Mouse (Mus musculus): ENCODE measurements at regions not wholly inside any gene's neighbourhood (a gene's known extent, or its start where the extent isn't known, plus 50 kb on each side); places are given as distances from the start of the nearest gene placed in this dataset.
A peak's percentile ranks its signal among the peaks of the same experiment; 100 is the strongest.

- DNase-seq, result peak in 1 of 2 experiments; percentile 22
These were observed 198.3 kb upstream of the Etaa1 start for GRCm38 (mm10) chr11:18151788-18152563.

DNA sequence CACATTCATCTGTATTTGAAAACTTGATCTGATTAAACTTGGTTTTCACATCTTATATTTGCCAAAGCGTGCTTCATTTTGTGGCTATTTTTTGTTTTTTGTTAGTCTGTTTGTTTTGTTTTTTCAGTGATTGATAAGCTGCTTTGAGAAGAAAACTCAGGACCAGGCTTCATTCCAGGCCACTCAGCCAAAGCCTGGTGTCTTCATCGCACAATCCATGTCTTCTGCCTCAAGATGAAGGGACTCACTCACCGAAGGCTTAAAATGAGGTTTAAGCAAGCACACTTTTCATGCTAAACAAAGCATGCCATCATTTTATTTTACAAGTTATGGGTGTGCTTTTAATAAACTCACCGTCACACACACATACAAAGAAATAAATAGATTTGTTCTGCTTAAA, 197.7 kb upstream of the Etaa1 start:
- DNase-seq, result no peak

- DNase-seq, result no peak
These were observed 173.8 kb upstream of the Etaa1 start for GRCm38 (mm10) chr11:18127488-18127887.

GRCm38 (mm10) chr11:18123031-18123430, 169.4 kb upstream of the Etaa1 start:
- no peak for DNase-seq

DNA sequence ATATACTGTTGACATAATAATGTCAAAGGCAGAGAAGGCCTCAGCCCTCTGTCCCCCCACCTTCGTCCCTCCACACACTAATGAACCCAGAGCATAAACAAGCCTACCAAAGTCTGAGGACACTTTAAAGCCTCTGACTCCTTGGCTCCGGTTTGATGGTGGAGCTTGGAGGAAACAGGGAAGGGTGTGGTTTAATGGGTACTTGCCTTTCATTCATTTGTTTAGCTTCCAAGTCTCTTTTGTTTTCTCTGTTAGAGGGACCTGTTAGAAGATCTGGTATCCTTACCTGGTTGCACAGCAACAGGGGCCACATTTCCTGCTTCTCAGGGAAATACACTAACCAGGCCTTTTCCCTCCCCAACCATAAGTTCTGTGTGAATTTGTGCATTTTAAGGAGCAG, 168.9 kb upstream of the Etaa1 start:
- no peak for DNase-seq

- DNase-seq, result peak; percentile 7 to 14
These were observed 162.2 kb upstream of the Etaa1 start for GRCm38 (mm10) chr11:18115693-18116450.

DNA sequence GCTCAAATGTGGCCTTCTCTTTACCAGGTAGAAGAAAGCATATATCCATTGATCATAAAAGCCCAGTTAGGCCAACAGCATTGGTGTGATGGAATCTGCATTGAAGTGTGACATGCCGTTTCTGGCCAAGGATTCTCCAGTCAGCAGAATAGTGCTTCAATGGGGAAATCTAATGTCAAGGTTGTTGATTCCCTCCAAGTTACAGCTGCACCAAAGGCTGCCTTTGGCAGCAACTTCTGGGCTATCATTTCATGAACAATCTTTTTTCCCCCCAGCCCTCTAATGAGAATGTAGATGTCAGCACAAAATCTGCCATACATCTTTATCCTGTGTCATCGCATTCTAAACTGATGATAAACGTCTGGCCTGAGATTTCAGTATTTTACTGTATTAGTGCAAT, 149.2 kb upstream of the Etaa1 start:
- DNase-seq, result no peak

- no peak for DNase-seq
These were observed 122.3 kb upstream of the Etaa1 start for GRCm38 (mm10) chr11:18075840-18076435.

DNA sequence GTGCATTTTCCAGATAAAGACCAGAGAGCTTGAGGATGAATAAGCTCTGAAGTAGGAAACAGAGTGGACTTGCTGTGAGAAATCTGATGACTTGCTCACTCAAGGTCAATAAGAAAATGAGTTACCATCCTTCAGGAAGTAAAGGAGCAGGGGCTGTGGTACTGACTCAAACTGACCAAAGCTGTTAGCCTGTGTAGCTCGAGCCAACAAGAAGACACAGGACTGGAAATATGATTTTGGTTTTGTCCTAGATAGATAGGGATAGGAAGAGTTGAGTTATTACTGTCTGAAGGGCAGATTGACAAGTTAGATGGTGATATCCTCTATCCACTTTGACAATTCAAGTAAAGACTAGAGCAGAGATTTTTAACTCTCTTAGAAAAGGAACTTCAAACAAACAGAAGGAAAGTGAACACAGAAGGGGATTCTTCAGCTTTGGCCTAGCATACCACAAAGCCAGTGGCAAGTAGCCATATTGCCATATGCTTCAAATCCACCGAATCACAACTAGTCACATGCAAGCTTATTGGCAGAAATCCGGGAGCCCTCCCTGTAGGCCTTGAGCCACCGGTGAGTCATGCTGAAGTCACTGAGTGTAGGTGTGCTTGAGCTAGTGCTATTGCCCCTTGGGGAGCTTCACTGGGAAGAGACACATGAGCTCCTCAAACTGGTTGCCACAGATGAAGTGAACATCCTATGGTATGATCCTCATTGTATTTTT, 117.1 kb upstream of the Etaa1 start:
- peak; percentile 19 to 22 for DNase-seq

GRCm38 (mm10) chr11:18070032-18070374, 116.3 kb upstream of the Etaa1 start:
- no peak for DNase-seq

DNA sequence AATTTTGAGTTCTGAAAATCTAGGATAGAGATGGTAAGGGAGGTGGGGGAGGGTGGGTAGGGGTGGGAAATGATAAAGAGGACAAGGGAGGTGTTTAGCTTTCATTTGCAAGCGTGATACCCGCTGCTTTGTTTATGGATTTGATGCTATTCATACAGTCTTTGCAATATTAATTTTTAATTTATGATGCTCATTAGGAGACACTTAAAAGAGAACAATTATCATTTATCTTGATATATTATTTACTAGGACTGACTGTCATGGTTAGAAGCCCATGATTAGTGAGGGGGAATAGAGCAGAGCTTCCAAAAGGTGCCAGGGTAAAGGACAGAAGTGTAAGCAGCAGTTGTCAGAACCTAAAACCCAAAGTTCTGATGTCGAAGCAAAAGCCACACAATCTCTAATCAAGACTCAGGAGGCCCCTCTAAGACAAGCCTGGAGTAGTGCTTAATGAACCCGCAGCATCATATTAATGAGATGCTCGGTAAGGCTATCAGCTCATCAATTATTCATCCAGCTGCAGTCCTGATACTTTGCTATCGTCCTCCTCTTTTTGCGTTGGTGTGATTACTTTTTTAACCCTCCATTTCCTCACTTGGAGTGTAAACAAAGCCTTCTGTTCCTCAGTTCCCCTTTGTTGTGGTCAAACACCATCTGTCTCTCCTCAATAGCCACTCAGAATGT, 115.8 kb upstream of the Etaa1 start:
- DNase-seq, result no peak

- no peak for DNase-seq
These were observed 114.4 kb upstream of the Etaa1 start for GRCm38 (mm10) chr11:18068085-18068484.

- DNase-seq, result no peak
These were observed 114.0 kb upstream of the Etaa1 start for GRCm38 (mm10) chr11:18067676-18068075.

- DNase-seq, result no peak
These were observed 87.9 kb upstream of the Etaa1 start for GRCm38 (mm10) chr11:18041589-18041988.

GRCm38 (mm10) chr11:18031049-18031448, 77.4 kb upstream of the Etaa1 start:
- no peak for DNase-seq

GRCm38 (mm10) chr11:18022065-18022464, 68.4 kb upstream of the Etaa1 start:
- no peak for DNase-seq

DNA sequence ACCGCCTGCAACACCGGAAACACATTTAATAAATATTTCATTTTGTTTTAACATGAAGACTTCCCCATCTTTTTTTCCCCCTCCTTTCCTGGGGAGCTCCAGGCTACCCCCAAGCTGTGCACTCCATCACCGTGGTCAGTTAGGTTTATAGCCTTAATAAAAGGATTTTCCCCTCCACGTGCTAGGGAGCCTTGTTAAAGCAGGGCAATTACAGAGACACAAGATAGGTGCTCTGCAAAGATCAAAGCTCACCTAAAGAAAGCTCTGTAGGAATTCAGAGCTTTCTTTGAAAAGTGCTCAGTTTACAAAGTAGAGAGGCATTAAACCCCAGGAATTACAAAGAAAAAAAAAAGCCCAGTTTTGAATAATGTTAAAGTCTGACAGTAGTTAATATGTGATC, 61.6 kb upstream of the Etaa1 start:
- DNase-seq, result no peak

GRCm38 (mm10) chr11:18014610-18015009, 60.9 kb upstream of the Etaa1 start:
- no peak for DNase-seq

DNA sequence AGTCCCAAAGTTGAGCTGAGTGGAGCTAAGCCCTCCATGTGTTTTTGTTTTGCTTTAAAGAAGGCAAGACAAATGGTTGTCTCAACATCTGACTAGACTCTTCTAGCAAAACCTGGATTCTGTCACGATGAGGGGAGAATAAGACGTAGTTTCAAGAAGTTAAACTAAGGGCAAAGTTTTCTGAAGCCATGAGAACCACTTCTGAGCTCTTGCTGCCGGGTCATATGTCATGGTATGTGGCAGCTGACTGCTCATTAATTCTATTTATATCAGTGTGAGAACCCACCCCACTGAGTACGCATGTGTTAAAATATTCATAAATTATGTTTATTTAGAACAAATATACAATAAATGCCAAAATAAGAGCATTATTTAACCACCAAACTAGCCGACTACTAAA, 58.4 kb upstream of the Etaa1 start:
- DNase-seq, result no peak

GRCm38 (mm10) chr11:18011101-18011733, 57.5 kb upstream of the Etaa1 start:
- peak; percentile 3 to 13 for DNase-seq

DNA sequence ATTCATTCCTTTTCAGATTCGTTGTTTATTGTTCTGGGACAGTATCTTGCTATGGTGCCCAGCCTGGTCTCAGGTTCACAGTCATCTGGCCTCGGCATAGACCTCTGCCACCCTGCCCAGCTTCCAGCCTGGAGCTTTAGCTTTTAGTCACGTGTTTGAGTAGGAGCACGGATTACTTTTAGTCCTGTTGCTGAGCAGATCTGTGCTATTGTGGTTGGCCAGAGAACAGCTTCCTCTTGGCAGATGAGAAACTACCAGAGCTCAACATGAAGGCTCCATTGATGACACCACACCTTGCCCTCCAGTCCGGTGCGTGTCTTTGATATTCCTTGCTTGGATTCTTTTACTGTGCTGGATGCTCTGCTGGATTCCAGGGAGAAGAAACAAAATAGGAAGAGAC, 54.5 kb upstream of the Etaa1 start:
- no peak for DNase-seq
